Mouse (Mus musculus): ENCODE results near the gene Ube2e3.

- TF ChIP-seq POLR2A (IDR thresholded peaks at IDR 0.05; ENCODE audit: extremely low read depth, insufficient read depth, low read length), result no peak
- no peak for TF ChIP-seq CTCF (IDR thresholded peaks at IDR 0.05; ENCODE audit: low read depth, low read length)
Measured at GRCm38 (mm10) chr2:78965396-78965795, 97.5 kb downstream of the Ube2e3 start.
